9 mouse cellular contexts compared by ENCODE assay signal in genomic region chr1:195241496-195241895, GRCm38 (mm10).
DNase-seq lines count a peak whose midpoint lies in the region; ATAC-seq lines count a peak whose summit lies in the region.
"Had no signal": no experiment of that assay in that cellular context is flagged by ENCODE, and none has a peak within 500 bp of the region (broad histone marks: within the 10 kb centered on the region; RNA-seq: fewer than 3 reads in every experiment).

No protein-coding gene starts in this region.

- H3K4me3 ChIP-seq in neural tube, embryonic 15.5 days (replicated peaks): no peak overlapping the region
- H3K4me3 ChIP-seq: limb, embryonic 13.5 days had no signal

- no peak overlapping the region for H3K27ac ChIP-seq in neural tube, embryonic 15.5 days (replicated peaks)
- H3K27ac ChIP-seq: limb, embryonic 13.5 days had no signal

- WGBS in neural tube, embryonic 15.5 days: 5% methylated on average over 30 of the region's 30 CpGs

- no peaks in the 10 kb centered on the region for H3K27me3 ChIP-seq in neural tube, embryonic 15.5 days (replicated peaks)
- H3K27me3 ChIP-seq: limb, embryonic 13.5 days had no signal

- no peak overlapping the region for H3K9ac ChIP-seq in neural tube, embryonic 15.5 days (replicated peaks)
- H3K9ac ChIP-seq: limb, embryonic 13.5 days had no signal

- H3K4me1 ChIP-seq in neural tube, embryonic 15.5 days: no peaks in the 10 kb centered on the region
- H3K4me1 ChIP-seq: limb, embryonic 13.5 days had no signal

- ATAC-seq in neural tube, embryonic 15.5 days (ENCODE audit: low FRiP score): no peak
- ATAC-seq in megakaryocyte-erythroid progenitor cell, adult 5-6 weeks (replicated peaks; ENCODE audit: low FRiP score, low TSS enrichment, poor library complexity, severe bottlenecking): no peak

- no peak overlapping the region for H3K4me2 ChIP-seq in neural tube, embryonic 15.5 days
- H3K4me2 ChIP-seq: limb, embryonic 13.5 days had no signal

- no peaks in the 10 kb centered on the region for H3K9me3 ChIP-seq in neural tube, embryonic 15.5 days (replicated peaks)
- H3K9me3 ChIP-seq: limb, embryonic 13.5 days had no signal

- H3K36me3 ChIP-seq in neural tube, embryonic 15.5 days: no peaks in the 10 kb centered on the region
- H3K36me3 ChIP-seq: limb, embryonic 13.5 days had no signal

- peak; percentile 100 for DNase-seq in neural tube, embryonic 10.5 days (ENCODE audit: extremely low spot score, low spot score)
- DNase-seq in brain, embryonic 18.5 days (ENCODE audit: low read depth, low spot score): peak; percentile 87
- DNase-seq in frontal cortex, postnatal 36 days (ENCODE audit: low spot score in 2 of 2): peak; percentile 96 to 98
- DNase-seq in kidney, postnatal 4 days: peak; percentile 98 to 99
- DNase-seq in lung, adult 18-20 months: peak; percentile 94 to 95
- peak; percentile 82 for DNase-seq in spleen, adult 12 weeks (ENCODE audit: low spot score)
